Mouse (Mus musculus): ENCODE data around the gene Psg29.

DNA sequence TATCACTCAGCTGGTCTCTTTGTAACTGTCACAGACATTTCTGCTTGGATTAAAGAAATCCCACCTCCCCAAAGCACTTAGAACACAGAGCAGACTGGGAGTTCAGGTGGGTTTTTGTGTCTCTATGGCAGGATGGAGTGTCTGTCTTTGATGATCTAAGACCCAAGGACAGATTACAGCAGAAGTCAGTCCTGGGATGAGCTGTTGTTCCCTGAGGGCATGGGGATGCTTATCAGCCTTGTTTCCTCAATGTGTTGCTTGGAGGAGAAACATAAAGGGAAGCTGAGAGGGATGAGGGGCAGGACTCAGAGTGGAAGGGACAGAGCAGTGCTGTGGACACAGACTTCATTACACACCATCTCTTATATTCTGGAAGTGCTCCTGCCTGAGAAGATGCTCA lies at the start of gene Psg29:
- no peak for TF ChIP-seq CTCF (IDR thresholded peaks at IDR 0.05)
- no peak for TF ChIP-seq EP300 (IDR thresholded peaks at IDR 0.05)
